Mouse (Mus musculus) G1E (cell line): ENCODE measurements around the gene Dnajc12.

Source experiments
- CTCF ChIP-seq: IDR thresholded peaks from 2 replicates; pipeline ENCODE4 v1.5.1; 2012; ENCODE audit warnings: low read depth, low read length, inconsistent platforms, mixed read lengths
- GATA1 ChIP-seq: IDR thresholded peaks from 2 replicates; pipeline ENCODE4 v1.6.1; 2012; ENCODE audit warnings: borderline replicate concordance, low read length, inconsistent platforms, mixed read lengths

DNA sequence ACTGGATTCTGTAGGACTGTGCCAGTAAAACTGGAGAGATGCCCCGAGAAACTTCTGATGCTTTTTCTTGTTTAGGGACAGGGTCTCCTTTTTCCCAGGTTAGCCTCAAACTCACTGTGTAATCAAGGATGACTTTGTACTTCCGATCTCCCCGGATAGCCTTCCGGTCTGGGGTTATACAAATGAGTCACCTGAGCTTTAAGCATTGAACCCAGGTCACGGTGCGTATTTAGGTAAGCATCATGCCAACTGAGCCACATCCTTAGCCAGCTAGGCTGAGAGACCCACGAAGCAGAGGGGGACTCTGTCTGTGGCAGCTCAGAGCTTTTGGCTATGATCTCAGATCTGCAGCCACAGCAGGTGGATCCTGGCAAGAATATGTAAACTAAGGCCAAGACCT, 31.6 kb upstream of the Dnajc12 start:
- TF ChIP-seq GATA1 (no peak), CTCF (no peak)
